Mouse (Mus musculus) gastrocnemius, adult 2 months (tissue): ENCODE data around the gene Jmjd1c. TPM values are rescaled to one million over a fixed set of nuclear protein-coding genes. Genes with fewer than 3 reads are reported as not detected.

Source experiments
- DNase-seq: peaks from one replicate; pipeline ENCODE4 v3.0.0; 2022
- H3K27ac ChIP-seq: fragments of 200-600 bp; 2 replicates; pipeline ENCODE4 v1.8.1; 2022; ENCODE audit warnings: mild to moderate bottlenecking
- H3K4me3 ChIP-seq: fragments of 200-600 bp; 2 replicates; pipeline ENCODE4 v1.8.1; 2022; ENCODE audit warnings: mild to moderate bottlenecking, moderate library complexity
- CTCF ChIP-seq: fragments of 200-600 bp; IDR thresholded peaks from 2 replicates; pipeline ENCODE4 v1.8.1; 2022; ENCODE audit warnings: antibody characterized with exemption, mild to moderate bottlenecking, moderate library complexity
- intact Hi-C: fragments of 180-260 bp; cut with DNase I; formaldehyde crosslinking; loops from one replicate; pipeline ENCODE4 v1.15.1; 2025
- total RNA-seq, 2 experiments: library from RNA; stranded (reverse); gene quantifications; 2 replicates each; pipeline ENCODE4 v1.2.3; 2021

The Jmjd1c gene
- total RNA-seq, 2 experiments from 2014 or later: 23.7 to 26.6 TPM

DNA sequence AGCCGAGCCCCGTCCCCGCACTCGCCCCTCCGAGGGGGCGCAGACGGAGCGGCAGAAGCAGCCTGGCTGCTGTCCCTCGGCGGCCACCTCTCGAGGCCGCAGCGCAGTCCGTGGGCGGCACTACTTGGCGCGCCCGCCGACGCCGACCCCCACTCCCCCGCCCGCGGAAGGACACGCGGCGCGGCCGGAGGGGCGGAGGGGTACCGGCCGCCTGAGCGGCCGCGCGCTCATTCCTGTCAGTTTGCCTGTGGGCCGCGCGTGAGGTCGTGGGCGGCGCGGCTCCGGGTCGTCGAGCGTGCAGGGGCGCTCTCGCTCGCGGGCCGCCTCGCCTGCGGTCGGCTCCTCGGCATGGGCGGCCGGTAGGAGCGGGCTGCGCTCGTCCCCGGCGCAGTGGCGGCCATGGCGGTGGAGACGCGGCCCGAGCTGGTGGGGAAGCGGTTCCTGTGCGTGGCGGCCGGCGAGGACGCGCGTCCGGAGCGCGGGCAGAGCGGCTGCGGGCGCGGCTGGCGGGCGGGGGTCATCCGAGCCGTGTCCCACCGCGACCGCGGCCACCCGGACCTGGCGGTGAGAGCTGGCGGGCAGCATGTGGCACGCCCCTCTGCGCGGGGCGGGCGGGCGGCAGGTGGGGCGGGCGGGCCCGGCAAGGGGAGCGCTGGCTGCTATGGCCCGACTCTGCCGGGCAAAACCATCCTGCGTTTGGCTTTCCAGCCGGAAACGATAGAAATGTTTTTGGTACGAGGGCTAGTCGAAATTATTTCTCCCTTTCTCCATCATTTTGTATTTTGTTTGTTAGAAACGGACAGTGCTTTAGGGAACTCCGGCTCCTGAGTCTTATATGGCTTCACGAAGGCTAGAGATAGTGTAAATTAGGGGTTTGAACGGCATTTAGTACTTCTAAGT is 31.2 kb downstream of the Jmjd1c start:
- intact Hi-C loops: loop anchor here (2.0 to 5.0 kb wide), 2 partner anchors 30 to 60 kb away; partner anchors contain the start of genes Jmjd1c and Reep3

DNA sequence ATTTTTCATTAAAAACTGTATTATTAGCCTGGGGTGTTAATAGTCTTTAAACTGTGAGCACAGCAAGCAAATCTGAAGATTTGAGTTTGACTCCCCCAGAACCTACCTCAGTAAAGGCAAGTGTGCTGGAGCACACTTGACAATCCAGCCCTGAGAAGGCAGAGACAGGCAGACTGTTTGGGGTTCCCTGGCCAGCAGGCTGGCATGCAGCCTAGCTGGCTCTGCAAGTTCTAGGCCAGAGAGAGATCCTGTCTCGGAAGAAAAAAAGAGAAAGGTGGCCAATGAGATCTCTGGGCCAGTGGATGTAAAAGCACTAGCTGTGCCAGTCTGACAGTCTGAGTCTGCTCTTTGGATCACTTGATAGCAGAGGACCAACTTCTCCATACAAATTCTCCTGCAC is 33.6 kb downstream of the Jmjd1c start:
- no peak for TF ChIP-seq CTCF

More for the DNA sequence above, 31.2 kb downstream of the Jmjd1c start:
- Histone ChIP-seq H3K27ac (peak overlapping the region; percentile 89), H3K4me3 (peak overlapping the region; percentile 89)
- DNase-seq: peak; percentile 69
- TF ChIP-seq CTCF: no peak

DNA sequence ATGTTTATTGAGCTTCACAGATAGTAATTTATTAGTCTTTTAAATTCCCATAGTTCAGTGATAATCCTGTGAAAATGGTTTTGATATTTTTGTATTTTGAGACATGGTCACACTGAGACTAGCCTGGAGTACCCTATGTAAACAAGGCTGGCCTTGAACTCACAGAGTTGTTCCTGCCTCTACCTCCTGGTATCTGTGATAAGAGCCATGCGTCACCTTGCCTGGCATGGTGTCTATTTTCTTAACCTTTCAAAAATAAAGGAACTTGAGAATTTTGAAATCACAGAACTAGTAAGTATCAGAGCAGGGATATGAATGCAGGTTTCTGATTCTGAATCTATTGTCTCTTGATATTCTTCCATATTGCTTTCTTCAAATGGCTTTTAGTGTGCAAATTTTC is 35.8 kb downstream of the Jmjd1c start:
- no peak overlapping the region for H3K27ac ChIP-seq
- no peak for TF ChIP-seq CTCF
- intact Hi-C loops: loop anchor here (5.0 kb wide), 1 partner anchor 224 kb away; no protein-coding TSS in a partner anchor
- no peak overlapping the region for H3K4me3 ChIP-seq
- no peak for DNase-seq

More for the DNA sequence above, 33.6 kb downstream of the Jmjd1c start:
- H3K27ac ChIP-seq: peak overlapping the region; percentile 28; the same call in 1 of the 2 replicates
- H3K4me3 ChIP-seq: no peak overlapping the region
- DNase-seq: peak; percentile 77
- intact Hi-C loops: loop anchor here (5.0 kb wide), 1 partner anchor 58 kb away; no protein-coding TSS in a partner anchor

DNA sequence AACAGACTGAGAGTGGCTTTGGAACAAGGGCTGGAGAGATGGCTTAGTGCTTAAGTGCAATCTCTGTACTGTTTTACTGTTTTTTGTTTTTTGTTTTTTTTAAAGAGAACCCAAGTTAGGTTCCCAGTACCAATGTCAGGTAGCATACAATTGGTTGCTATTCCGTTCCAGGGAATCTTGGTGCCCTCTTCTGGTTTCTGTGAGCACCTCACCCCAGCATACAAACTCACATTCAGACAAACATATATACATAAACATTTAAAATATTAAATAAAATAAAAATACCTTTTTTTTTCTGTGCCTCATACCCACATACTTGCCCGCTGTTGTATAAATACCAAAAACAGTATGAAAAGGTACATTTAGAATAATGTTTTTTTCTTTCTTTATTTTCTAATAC is 38.4 kb downstream of the Jmjd1c start:
- intact Hi-C loops: loop anchor here (5.0 kb wide), 1 partner anchor 227 kb away; no protein-coding TSS in a partner anchor
- no peak overlapping the region for H3K4me3 ChIP-seq
- no peak overlapping the region for H3K27ac ChIP-seq
- DNase-seq: no peak
- peak; percentile 49 for TF ChIP-seq CTCF

DNA sequence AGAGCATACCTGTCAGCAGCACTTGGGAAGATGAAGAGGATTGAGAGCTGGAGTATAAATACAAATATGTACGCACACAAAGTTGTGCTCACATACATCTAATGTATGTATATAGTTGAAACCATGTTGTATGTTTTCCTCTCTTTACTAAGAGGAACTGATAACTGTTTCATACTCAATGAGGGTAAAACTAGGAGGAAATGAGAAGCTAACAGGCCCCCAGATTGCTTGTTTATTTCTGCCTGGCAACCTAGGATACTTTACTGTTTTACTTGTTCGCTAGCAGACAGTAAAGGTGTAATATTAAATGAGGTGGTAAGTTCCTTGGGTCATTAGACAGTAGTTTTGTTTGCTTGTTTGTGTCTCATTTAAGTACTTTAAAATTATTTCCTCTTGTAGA is 41.5 kb downstream of the Jmjd1c start:
- intact Hi-C loops: no loop called here
- DNase-seq: no peak
- TF ChIP-seq CTCF: no peak
- no peak overlapping the region for H3K4me3 ChIP-seq
- H3K27ac ChIP-seq: no peak overlapping the region

DNA sequence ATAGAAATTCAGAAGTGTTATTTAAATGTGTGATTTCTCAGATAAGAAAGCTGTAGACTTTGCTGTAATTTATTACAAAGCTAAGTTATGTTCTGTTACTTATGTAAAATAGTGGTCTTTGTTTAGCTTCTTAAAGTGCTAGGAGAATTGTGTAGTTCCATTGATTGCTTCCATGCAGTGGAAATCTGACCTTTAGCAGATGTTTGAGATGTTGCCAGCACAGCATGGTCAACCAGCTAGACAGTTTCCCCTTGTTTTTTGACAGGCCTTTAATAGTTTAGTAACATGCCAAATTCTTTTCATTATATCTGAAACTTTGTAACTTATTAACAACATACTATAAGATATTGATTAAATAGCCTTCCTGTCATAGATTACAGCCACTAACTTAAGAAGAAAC is 47.7 kb downstream of the Jmjd1c start:
- TF ChIP-seq CTCF: no peak
- DNase-seq: peak; percentile 38

DNA sequence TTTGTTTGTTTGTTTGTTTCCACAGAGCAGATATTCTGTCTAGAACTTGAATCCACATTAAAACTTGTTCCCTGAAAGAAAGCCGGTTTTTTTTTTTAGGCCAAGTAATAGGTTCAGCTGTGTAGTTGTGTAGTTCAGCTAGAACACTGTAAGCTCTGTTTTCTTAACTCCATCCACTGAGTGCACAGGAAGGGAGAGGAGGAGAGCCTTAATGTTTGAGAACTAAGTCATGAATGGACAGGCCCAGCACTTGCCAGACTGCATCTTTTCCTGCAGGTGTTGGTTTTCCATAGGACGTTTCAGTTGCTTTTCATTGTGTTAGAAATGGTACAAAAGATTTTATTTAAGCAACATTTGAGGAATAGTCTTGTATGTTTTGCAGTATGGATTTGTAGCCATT is 48.3 kb downstream of the Jmjd1c start:
- DNase-seq: no peak
- Histone ChIP-seq H3K27ac (peak overlapping the region; percentile 16; the same call in 1 of the 2 replicates), H3K4me3 (no peak overlapping the region)
- intact Hi-C loops: no loop called here
- TF ChIP-seq CTCF: no peak

More for the DNA sequence above, 47.7 kb downstream of the Jmjd1c start:
- intact Hi-C loops: no loop called here
- Histone ChIP-seq H3K27ac (peak overlapping the region; percentile 16; the same call in 1 of the 2 replicates), H3K4me3 (no peak overlapping the region)

DNA sequence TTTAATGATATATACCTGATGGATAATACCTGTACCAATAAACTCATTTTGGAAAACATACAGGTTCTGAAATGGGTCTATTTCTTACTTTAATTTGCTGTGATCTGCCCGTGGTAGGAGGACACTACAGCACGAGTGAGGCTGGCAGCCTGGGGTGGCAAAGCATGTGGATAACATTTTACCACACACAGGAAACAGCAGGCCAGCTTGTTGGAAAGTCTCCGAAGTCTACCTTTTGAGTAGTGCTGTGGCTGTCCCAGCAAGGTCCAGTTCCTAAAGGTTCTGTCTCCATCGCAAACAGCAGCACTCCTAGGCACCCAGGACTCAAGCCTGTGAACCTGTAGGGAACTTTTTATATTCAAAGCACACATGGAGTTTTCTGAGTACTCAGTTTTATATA is 49.7 kb downstream of the Jmjd1c start:
- H3K27ac ChIP-seq: no peak overlapping the region
- no peak for TF ChIP-seq CTCF
- intact Hi-C loops: no loop called here
- H3K4me3 ChIP-seq: no peak overlapping the region
- DNase-seq: no peak

DNA sequence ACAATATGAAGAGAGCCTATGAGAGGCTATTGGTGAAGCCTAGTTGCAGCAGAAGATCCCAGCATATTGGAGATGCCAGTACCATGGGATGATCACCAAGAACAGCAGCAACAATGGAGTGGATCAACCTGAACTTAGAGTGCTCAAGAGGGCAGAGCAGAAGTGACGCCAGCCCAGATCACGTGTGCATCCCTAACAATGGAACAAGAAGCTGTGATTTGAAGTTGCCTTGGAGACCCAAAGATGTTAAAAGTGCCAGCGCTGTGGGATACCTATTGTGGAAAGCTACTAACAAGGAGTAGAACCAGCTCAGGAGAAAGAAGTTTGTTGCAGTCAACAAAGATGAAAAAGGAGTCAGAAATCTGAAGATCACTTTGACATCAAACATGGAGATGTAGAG is 55.8 kb downstream of the Jmjd1c start:
- Histone ChIP-seq H3K4me3 (no peak overlapping the region), H3K27ac (no peak overlapping the region)
- intact Hi-C loops: no loop called here
- DNase-seq: no peak
- TF ChIP-seq CTCF: no peak

DNA sequence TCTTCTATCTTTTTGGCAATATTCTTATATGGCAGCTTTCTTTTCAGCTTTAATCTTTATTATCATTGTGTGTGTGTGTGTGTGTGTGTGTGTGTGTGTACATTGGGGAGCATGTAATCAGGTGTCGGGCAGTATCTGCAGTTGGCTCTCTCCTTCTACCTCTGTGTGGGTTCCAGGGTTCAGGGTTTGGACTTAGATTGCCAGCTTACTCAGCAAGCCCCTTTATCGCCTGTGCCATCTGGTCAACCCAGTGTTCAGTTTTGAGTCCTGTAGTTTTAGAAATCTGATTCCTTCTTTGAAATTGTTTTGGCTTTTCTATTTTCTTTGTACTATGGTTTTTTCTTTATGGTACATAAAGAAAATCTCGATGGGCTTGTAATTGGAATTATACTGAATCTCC is 58.7 kb downstream of the Jmjd1c start:
- DNase-seq: no peak
- Histone ChIP-seq H3K27ac (no peak overlapping the region), H3K4me3 (no peak overlapping the region)
- intact Hi-C loops: no loop called here
- TF ChIP-seq CTCF: no peak

DNA sequence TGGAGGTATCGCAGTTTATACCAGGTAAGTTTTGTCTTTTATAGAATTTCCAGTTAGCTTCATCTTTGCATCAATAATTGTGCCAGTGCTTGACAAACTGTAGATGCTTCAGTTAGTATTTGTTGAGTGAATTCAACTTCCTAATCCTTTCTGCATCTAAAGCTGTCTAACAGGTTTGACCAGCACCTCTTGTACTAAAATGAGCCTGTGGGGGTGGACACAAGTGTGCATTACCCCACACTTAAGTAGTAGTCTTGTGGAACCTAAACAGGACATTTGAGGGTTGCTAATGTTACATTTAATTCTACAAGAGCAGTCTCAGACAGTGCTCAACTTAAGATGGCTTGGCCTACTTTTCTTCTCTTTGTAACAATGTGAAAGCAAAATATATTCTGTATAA is 78.1 kb downstream of the Jmjd1c start:
- intact Hi-C loops: no loop called here
- Histone ChIP-seq H3K4me3 (no peak overlapping the region), H3K27ac (no peak overlapping the region)
- DNase-seq: no peak
- no peak for TF ChIP-seq CTCF

DNA sequence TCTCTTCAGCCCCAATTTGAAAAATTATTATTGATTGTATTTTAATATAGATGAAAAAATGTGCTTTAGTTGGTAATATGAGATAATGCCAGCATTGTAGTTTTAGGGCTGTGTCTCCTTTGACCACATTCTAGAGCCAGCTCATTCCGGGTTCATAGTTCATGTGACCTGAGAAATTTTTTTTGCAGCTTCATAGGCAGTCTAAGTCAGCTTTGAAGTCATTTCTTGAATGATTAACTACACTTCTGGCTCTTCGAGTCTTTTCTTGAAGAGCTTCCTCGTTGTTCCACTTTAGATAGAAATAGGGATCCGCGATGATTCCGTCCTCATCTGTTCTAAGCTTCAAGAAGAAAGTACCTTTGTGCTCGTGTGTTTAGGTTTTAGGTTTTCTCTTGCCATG is 80.1 kb downstream of the Jmjd1c start:
- H3K27ac ChIP-seq: no peak overlapping the region
- TF ChIP-seq CTCF: no peak
- no peak for DNase-seq
- no peak overlapping the region for H3K4me3 ChIP-seq
- intact Hi-C loops: no loop called here

DNA sequence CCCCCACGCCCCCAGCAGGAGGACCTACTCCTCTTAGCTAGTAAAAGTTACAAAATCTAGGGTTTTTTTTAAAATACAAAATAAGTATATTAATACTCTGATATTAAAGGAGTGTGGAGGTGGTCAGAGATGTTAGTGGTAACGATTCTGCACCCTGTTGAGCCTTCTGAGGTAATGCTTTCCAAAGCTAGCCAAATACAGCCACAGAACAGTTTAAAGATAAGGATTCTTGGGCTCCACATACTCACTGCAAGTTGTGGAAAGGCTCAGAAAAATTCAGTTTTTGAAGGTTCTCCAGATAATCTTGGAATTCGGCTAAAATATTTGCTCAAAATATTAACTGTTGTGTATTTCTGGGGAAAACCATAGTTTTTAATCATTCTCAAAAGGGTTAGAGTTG is 81.0 kb downstream of the Jmjd1c start:
- intact Hi-C loops: no loop called here
- no peak for TF ChIP-seq CTCF
- no peak overlapping the region for H3K27ac ChIP-seq
- no peak overlapping the region for H3K4me3 ChIP-seq
- no peak for DNase-seq
